Mouse (Mus musculus): ENCODE measurements around the gene Zbtb16. TPM values are rescaled to one million over a fixed set of nuclear protein-coding genes. Genes with fewer than 3 reads are reported as not detected.

Gene Zbtb16
- polyA plus RNA-seq, 1 experiment from 2014 or later: 1.9 TPM

- 85% methylated on average over 5 of the region's 5 CpGs for WGBS
- Histone ChIP-seq H3K27me3 (replicated peaks; ENCODE audit: control insufficient read depth, insufficient read depth, low read length) (no peaks in the 10 kb centered on the region), H3K9me3 (ENCODE audit: control insufficient read depth, low read length) (no peaks in the 10 kb centered on the region), H3K9ac (ENCODE audit: low read depth, low read length) (no peak overlapping the region), H3K36me3 (ENCODE audit: control insufficient read depth, insufficient read depth, low read length) (no peaks in the 10 kb centered on the region), H3K4me2 (ENCODE audit: low read depth, low read length) (no peak overlapping the region), H3K4me3 (ENCODE audit: low read length) (no peak overlapping the region), H3K4me1 (ENCODE audit: control insufficient read depth, insufficient read depth, low read length) (no peaks in the 10 kb centered on the region), H3K27ac (ENCODE audit: low read length) (no peak overlapping the region)
- ATAC-seq: no peak
Observed at GRCm38 (mm10) chr9:48612542-48612941, 223.5 kb downstream of the Zbtb16 start.

- Histone ChIP-seq H3K9ac (ENCODE audit: low read depth, low read length) (no peak overlapping the region), H3K4me3 (ENCODE audit: low read length) (no peak overlapping the region), H3K4me1 (ENCODE audit: control insufficient read depth, insufficient read depth, low read length) (no peaks in the 10 kb centered on the region), H3K36me3 (ENCODE audit: control insufficient read depth, insufficient read depth, low read length) (no peaks in the 10 kb centered on the region), H3K4me2 (ENCODE audit: low read depth, low read length) (no peak overlapping the region), H3K27me3 (replicated peaks; ENCODE audit: control insufficient read depth, insufficient read depth, low read length) (no peaks in the 10 kb centered on the region), H3K9me3 (ENCODE audit: control insufficient read depth, low read length) (no peaks in the 10 kb centered on the region), H3K27ac (ENCODE audit: low read length) (no peak overlapping the region)
- 22% methylated on average over 1 of the region's 1 CpGs for WGBS
- ATAC-seq: no peak
Observed at GRCm38 (mm10) chr9:48611032-48611431, 225.0 kb downstream of the Zbtb16 start.

DNA sequence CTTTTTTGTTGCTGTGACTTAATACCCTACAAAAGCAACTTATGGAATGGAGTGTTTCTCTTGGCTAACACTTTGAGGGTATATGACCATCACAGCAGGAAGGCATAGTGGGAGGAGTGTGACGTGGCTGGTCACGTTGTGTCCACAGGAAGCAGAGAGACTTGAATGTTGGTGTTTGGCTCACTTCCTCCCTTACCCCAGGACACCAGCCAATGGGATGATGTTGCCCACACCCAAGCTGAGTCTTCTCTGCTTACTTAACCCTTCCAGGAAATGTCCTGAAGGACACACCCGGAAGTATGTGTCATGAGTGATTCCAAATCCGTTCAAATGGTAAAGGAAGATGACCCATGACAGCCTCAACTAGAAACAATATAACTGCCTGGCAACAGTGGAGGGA, 226.3 kb downstream of the Zbtb16 start:
- no peak for ATAC-seq
- H3K4me1 ChIP-seq (ENCODE audit: control insufficient read depth, insufficient read depth, low read length): no peaks in the 10 kb centered on the region
- H3K9me3 ChIP-seq (ENCODE audit: control insufficient read depth, low read length): no peaks in the 10 kb centered on the region
- no peak overlapping the region for H3K4me2 ChIP-seq (ENCODE audit: low read depth, low read length)
- H3K27ac ChIP-seq (ENCODE audit: low read length): no peak overlapping the region
- WGBS: 64% methylated on average over 4 of the region's 4 CpGs
- H3K4me3 ChIP-seq (ENCODE audit: low read length): no peak overlapping the region
- no peak overlapping the region for H3K9ac ChIP-seq (ENCODE audit: low read depth, low read length)
- no peaks in the 10 kb centered on the region for H3K36me3 ChIP-seq (ENCODE audit: control insufficient read depth, insufficient read depth, low read length)
- H3K27me3 ChIP-seq (replicated peaks; ENCODE audit: control insufficient read depth, insufficient read depth, low read length): no peaks in the 10 kb centered on the region

DNA sequence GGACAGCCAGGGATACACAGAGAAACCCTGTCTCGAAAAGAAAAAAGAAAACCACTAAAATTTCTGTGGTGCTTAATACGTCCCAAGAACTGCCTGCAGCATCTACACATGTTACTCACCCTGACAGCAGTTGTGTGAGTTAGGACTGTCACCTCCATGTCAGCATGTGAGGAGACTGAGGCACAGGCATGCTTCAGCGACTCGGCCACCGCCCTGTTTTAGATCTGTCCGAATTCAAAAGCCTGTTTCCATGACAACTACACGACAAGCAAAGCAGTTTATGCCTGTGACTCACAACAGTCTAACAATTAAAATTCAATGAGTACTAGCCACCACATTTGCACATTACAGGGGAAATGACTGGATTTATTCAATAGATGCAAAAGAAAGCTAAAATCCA, 228.6 kb downstream of the Zbtb16 start:
- Histone ChIP-seq H3K4me3 (ENCODE audit: low read length) (no peak overlapping the region), H3K27me3 (replicated peaks; ENCODE audit: control insufficient read depth, insufficient read depth, low read length) (no peaks in the 10 kb centered on the region), H3K27ac (ENCODE audit: low read length) (no peak overlapping the region), H3K36me3 (ENCODE audit: control insufficient read depth, insufficient read depth, low read length) (no peaks in the 10 kb centered on the region), H3K4me2 (ENCODE audit: low read depth, low read length) (no peak overlapping the region), H3K9ac (ENCODE audit: low read depth, low read length) (no peak overlapping the region), H3K4me1 (ENCODE audit: control insufficient read depth, insufficient read depth, low read length) (no peaks in the 10 kb centered on the region), H3K9me3 (ENCODE audit: control insufficient read depth, low read length) (no peaks in the 10 kb centered on the region)
- 73% methylated on average over 7 of the region's 7 CpGs for WGBS
- no peak for ATAC-seq

DNA sequence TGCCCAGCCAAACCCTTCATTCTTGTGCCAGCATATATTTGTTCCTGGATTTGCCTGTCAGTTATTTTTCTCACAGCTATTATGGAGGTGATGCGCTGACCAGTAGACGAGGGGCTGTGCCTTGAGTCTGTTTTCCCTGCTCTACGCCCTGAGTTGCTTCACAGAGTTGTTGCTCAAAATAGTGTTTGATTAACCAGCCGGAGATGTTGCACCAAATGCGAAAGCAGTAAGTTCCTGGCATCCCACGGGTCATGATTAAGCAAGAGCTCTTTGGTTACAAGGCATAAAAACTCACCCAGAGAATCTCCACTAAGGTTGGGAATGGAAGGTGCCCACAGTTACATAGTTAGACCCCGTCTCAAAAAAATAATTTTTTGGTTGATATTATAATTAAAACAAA, 229.9 kb downstream of the Zbtb16 start:
- Histone ChIP-seq H3K27ac (ENCODE audit: low read length) (no peak overlapping the region), H3K4me1 (ENCODE audit: control insufficient read depth, insufficient read depth, low read length) (no peaks in the 10 kb centered on the region), H3K36me3 (ENCODE audit: control insufficient read depth, insufficient read depth, low read length) (no peaks in the 10 kb centered on the region), H3K4me2 (ENCODE audit: low read depth, low read length) (no peak overlapping the region), H3K27me3 (replicated peaks; ENCODE audit: control insufficient read depth, insufficient read depth, low read length) (no peaks in the 10 kb centered on the region), H3K9me3 (ENCODE audit: control insufficient read depth, low read length) (no peaks in the 10 kb centered on the region), H3K9ac (ENCODE audit: low read depth, low read length) (no peak overlapping the region), H3K4me3 (ENCODE audit: low read length) (no peak overlapping the region)
- 92% methylated on average over 7 of the region's 7 CpGs for WGBS
- ATAC-seq: no peak

DNA sequence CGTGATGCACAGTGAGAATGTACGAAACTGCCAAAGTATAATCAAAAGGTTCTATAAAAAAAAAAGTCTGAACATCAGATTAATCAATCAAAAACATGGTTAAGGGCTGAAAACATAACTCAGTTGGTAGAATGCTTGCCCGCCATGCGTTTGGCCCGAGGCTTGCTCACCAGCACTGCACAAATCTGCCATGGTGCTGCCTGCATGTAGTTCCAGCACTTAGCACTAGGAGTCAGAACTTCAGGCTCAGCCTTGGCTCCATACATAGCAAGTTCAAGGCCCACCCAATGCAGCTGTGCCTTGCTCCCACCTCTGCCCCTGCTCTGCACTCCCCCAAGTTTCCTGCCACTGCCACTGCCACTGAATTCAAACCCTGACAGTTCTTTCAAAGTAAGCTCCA, 230.3 kb downstream of the Zbtb16 start:
- H3K4me2 ChIP-seq (ENCODE audit: low read depth, low read length): no peak overlapping the region
- no peaks in the 10 kb centered on the region for H3K4me1 ChIP-seq (ENCODE audit: control insufficient read depth, insufficient read depth, low read length)
- no peak overlapping the region for H3K27ac ChIP-seq (ENCODE audit: low read length)
- H3K9me3 ChIP-seq (ENCODE audit: control insufficient read depth, low read length): no peaks in the 10 kb centered on the region
- no peaks in the 10 kb centered on the region for H3K36me3 ChIP-seq (ENCODE audit: control insufficient read depth, insufficient read depth, low read length)
- no peak overlapping the region for H3K4me3 ChIP-seq (ENCODE audit: low read length)
- H3K9ac ChIP-seq (ENCODE audit: low read depth, low read length): no peak overlapping the region
- 90% methylated on average over 5 of the region's 5 CpGs for WGBS
- no peak for ATAC-seq
- H3K27me3 ChIP-seq (replicated peaks; ENCODE audit: control insufficient read depth, insufficient read depth, low read length): no peaks in the 10 kb centered on the region

GRCm38 (mm10) chr9:48604939-48605598, 231.0 kb downstream of the Zbtb16 start, which contains the start of gene Nnmt:
TSS of gene Nnmt (minus strand) at chr9:48605153.
- Histone ChIP-seq H3K9ac (ENCODE audit: low read depth, low read length) (no peak within 1 kb of the TSS), H3K27ac (ENCODE audit: low read length) (no peak within 1 kb of the TSS; the same call in 1 of the 2 replicates), H3K4me3 (ENCODE audit: low read length) (no peak within 1 kb of the TSS), H3K4me1 (ENCODE audit: control insufficient read depth, insufficient read depth, low read length) (no peaks in the 10 kb centered on the region), H3K4me2 (ENCODE audit: low read depth, low read length) (no peak within 1 kb of the TSS), H3K27me3 (replicated peaks; ENCODE audit: control insufficient read depth, insufficient read depth, low read length) (no peaks in the 10 kb centered on the region), H3K36me3 (ENCODE audit: control insufficient read depth, insufficient read depth, low read length) (no peaks in the 10 kb centered on the region), H3K9me3 (ENCODE audit: control insufficient read depth, low read length) (no peaks in the 10 kb centered on the region)
- ATAC-seq: no peak; the same call in 1 of the 2 replicates
- 19% methylated on average over 8 of the region's 8 CpGs for WGBS

Other genes starting within 250 kb of the Zbtb16 start
- 2.9 and 4.0 TPM in 2 replicates for gene Nnmt, start 231.1 kb downstream of the Zbtb16 start, polyA plus RNA-seq (2015; fragmentation: Nextera tagmentation; extraction: Ambion mirVana)
- 4.4 and 5.1 TPM in 2 replicates for gene Htr3a, start 74.9 kb upstream of the Zbtb16 start, polyA plus RNA-seq (2015; fragmentation: Nextera tagmentation; extraction: Ambion mirVana)
- 1.4 TPM in 2 replicates for gene Htr3b, start 128.8 kb upstream of the Zbtb16 start, polyA plus RNA-seq (2015; fragmentation: Nextera tagmentation; extraction: Ambion mirVana)
- 17.1 and 19.6 TPM in 2 replicates for gene Usp28, start 149.2 kb upstream of the Zbtb16 start, polyA plus RNA-seq (2015; fragmentation: Nextera tagmentation; extraction: Ambion mirVana)
- gene Zw10, start 219.4 kb upstream of the Zbtb16 start, polyA plus RNA-seq (2015; fragmentation: Nextera tagmentation; extraction: Ambion mirVana): 25.5 and 28.2 TPM in 2 replicates
- gene Tmprss5, start 245.0 kb upstream of the Zbtb16 start, polyA plus RNA-seq (2015; fragmentation: Nextera tagmentation; extraction: Ambion mirVana): 1.3 and 2.4 TPM in 2 replicates